Mouse (Mus musculus): Measurements from ENCODE around the gene Clasp1. TPM values are rescaled to one million over a fixed set of nuclear protein-coding genes. Genes with fewer than 3 reads are reported as not detected.

The Clasp1 gene
- polyA plus RNA-seq, 1 experiment from 2014 or later = 22.3 TPM

DNA sequence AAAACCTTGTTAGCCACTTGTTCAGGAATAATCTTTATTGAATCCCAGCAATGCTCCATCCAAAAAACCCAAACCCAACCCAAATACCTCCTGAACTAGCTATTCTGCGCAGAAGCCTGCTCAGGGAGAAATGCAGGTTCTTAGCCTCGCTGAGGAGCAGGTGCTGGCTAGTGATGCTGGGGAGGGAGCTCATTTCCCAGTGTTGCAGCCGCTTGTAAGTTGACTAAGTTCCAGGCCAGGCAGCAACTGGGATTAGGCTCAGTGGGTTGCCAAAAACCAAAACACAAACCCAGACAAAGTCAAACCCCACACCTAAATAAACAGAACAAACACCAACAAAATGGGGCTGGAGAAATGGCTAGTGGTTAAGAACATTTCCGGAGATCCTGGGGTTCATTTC is 20.4 kb downstream of the Clasp1 start:
- no peak overlapping the region for H3K9ac ChIP-seq
- H3K4me1 ChIP-seq = peaks cover 31% of the 10 kb centered on the region
- no peak overlapping the region for H3K4me2 ChIP-seq
- H3K27ac ChIP-seq = no peak overlapping the region
- H3K4me3 ChIP-seq = no peak overlapping the region
- H3K9me3 ChIP-seq (replicated peaks) = no peaks in the 10 kb centered on the region
- no peaks in the 10 kb centered on the region for H3K27me3 ChIP-seq (replicated peaks)
- WGBS (ENCODE audit: insufficient replicate concordance) = 82% methylated on average over 4 of the region's 4 CpGs
- no peak for ATAC-seq
- peaks cover 4% of the 10 kb centered on the region; the same call in 1 of the 2 replicates for H3K36me3 ChIP-seq

- ATAC-seq = peak; percentile 27; the same call in 1 of the 2 replicates
- H3K27me3 ChIP-seq (replicated peaks) = no peaks in the 10 kb centered on the region
- H3K9me3 ChIP-seq (replicated peaks) = no peaks in the 10 kb centered on the region
- WGBS (ENCODE audit: insufficient replicate concordance) = 68% methylated on average over 5 of the region's 5 CpGs
- H3K27ac ChIP-seq = no peak overlapping the region
- peaks cover 40% of the 10 kb centered on the region for H3K4me1 ChIP-seq
- no peak overlapping the region for H3K4me3 ChIP-seq
- peaks cover 6% of the 10 kb centered on the region; the same call in 1 of the 2 replicates for H3K36me3 ChIP-seq
- no peak overlapping the region for H3K9ac ChIP-seq
- no peak overlapping the region for H3K4me2 ChIP-seq
These were observed 22.0 kb downstream of the Clasp1 start for GRCm38 (mm10) chr1:118410824-118411223.

DNA sequence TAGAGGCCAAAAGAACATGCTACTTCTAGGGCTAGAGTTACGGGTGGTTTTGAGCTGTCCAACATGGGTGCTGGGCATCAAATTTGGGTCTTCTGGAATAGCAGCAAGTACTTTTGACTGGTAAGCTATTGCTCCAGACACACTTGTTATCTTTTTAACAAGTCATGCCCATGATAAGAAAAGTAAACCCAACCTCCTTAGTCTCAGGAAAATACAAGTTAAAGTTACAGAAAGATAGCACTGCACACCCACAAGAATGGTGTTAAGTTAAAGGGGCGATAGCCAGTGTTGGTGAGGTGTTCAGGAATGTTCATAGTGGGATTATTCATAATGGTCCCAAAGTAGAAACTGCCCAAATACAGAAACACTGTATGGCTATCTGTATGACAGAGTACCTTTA is 24.3 kb downstream of the Clasp1 start:
- Histone ChIP-seq H3K4me1 (peaks cover 64% of the 10 kb centered on the region), H3K4me3 (no peak overlapping the region), H3K27ac (peak overlapping the region; percentile 69), H3K36me3 (peaks cover 11% of the 10 kb centered on the region; the same call in 1 of the 2 replicates), H3K9me3 (replicated peaks) (no peaks in the 10 kb centered on the region), H3K9ac (no peak overlapping the region; the same call in 1 of the 2 replicates), H3K27me3 (replicated peaks) (no peaks in the 10 kb centered on the region), H3K4me2 (peak overlapping the region; percentile 46)
- WGBS (ENCODE audit: insufficient replicate concordance) = 58% methylated on average over 2 of the region's 2 CpGs
- ATAC-seq = peak; percentile 52; the same call in 1 of the 2 replicates

GRCm38 (mm10) chr1:118417047-118417730 is 28.3 kb downstream of the Clasp1 start:
- Histone ChIP-seq H3K27me3 (replicated peaks) (no peaks in the 10 kb centered on the region), H3K4me1 (peaks cover 87% of the 10 kb centered on the region), H3K4me2 (peak overlapping the region; percentile 58), H3K36me3 (peaks cover 34% of the 10 kb centered on the region), H3K9me3 (replicated peaks) (no peaks in the 10 kb centered on the region), H3K9ac (peak overlapping the region; percentile 37; the same call in 1 of the 2 replicates), H3K4me3 (0 out of 2 replicates have a peak overlapping the region, but pooled peaks have one; percentile 2), H3K27ac (peak overlapping the region; percentile 83)
- ATAC-seq = peak; percentile 83
- WGBS (ENCODE audit: insufficient replicate concordance) = 43% methylated on average over 9 of the region's 9 CpGs

DNA sequence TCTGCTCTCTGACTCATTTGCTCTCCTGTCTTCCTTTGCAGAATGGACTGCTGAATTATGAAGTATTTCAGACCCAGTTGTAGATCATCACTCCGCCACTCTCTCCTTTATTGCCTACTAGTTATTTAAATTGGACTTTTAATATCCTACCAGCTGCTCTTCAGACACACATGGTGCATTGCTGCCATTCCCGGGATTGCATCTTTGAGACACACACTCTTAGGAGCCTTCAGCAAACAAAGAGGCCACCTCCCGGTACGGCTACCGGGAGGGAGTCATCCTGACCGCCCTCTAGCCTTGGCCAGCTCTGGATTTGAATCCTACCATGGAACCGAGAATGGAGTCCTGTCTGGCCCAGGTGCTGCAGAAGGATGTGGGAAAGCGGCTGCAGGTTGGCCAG is 30.5 kb downstream of the Clasp1 start:
- peaks cover 50% of the 10 kb centered on the region for H3K36me3 ChIP-seq
- H3K9ac ChIP-seq = no peak overlapping the region
- 86% methylated on average over 8 of the region's 8 CpGs for WGBS (ENCODE audit: insufficient replicate concordance)
- H3K9me3 ChIP-seq (replicated peaks) = no peaks in the 10 kb centered on the region
- H3K4me1 ChIP-seq = peaks cover 90% of the 10 kb centered on the region
- no peak for ATAC-seq
- H3K4me3 ChIP-seq = no peak overlapping the region
- no peak overlapping the region for H3K4me2 ChIP-seq
- no peaks in the 10 kb centered on the region for H3K27me3 ChIP-seq (replicated peaks)
- no peak overlapping the region for H3K27ac ChIP-seq

DNA sequence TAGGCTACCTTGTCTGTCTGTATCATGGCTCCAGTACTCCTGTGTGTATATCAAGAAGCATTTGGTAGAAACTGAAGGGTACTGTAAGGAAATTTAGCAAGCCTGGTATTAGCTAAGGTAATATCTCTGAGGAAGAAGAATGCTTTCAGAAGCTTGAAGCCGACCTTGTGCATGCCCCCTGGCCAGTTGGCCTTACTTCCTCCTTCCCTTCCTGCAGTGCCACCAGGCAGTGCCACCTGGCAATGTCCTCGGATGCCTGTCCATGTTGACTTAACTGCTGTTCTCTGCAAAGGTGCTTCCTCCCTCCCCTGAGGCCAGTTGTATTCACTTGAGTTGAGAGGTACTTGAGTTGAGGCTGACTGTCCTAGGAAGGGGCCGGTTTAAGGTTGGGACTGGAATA is 32.3 kb downstream of the Clasp1 start:
- ATAC-seq = no peak
- no peak overlapping the region for H3K27ac ChIP-seq

GRCm38 (mm10) chr1:118422812-118423211 is 34.0 kb downstream of the Clasp1 start:
- H3K4me3 ChIP-seq = no peak overlapping the region
- H3K4me2 ChIP-seq = no peak overlapping the region
- no peaks in the 10 kb centered on the region for H3K9me3 ChIP-seq (replicated peaks)
- 0 out of 2 replicates have a peak overlapping the region, but pooled peaks have one; percentile 28 for H3K27ac ChIP-seq
- no peaks in the 10 kb centered on the region for H3K27me3 ChIP-seq (replicated peaks)
- H3K4me1 ChIP-seq = peaks cover 70% of the 10 kb centered on the region
- no peak overlapping the region for H3K9ac ChIP-seq
- H3K36me3 ChIP-seq = peaks cover 45% of the 10 kb centered on the region
- peak; percentile 20; the same call in 1 of the 2 replicates for ATAC-seq
- 61% methylated on average over 6 of the region's 6 CpGs for WGBS (ENCODE audit: insufficient replicate concordance)

More for the DNA sequence above, 32.3 kb downstream of the Clasp1 start:
- Histone ChIP-seq H3K27me3 (replicated peaks) (no peaks in the 10 kb centered on the region), H3K9ac (no peak overlapping the region), H3K4me3 (no peak overlapping the region), H3K4me1 (peaks cover 79% of the 10 kb centered on the region), H3K9me3 (replicated peaks) (no peaks in the 10 kb centered on the region), H3K36me3 (peaks cover 50% of the 10 kb centered on the region), H3K4me2 (no peak overlapping the region)
- WGBS (ENCODE audit: insufficient replicate concordance) = 69% methylated on average over 3 of the region's 3 CpGs

DNA sequence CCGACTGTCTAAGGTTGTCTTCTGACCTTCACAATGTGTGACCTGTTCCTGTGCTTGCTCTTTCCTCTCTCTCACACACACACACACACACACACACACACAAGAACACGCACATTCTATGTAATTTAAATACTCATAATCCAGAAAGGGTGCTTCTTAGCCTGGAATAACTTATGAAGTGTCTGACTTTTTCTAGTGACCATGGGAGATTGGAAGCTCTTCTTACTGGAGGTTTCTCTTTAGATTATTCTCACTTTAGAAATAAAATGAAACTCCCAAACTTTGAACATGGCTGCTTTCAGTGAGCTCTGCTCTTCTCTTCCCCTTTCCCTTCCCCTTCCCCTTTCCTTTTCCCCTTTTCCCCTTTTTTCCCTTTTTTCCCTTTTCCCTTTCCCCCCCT is 37.1 kb downstream of the Clasp1 start:
- no peak overlapping the region for H3K27ac ChIP-seq
- no peaks in the 10 kb centered on the region for H3K9me3 ChIP-seq (replicated peaks)
- 76% methylated on average over 2 of the region's 2 CpGs for WGBS (ENCODE audit: insufficient replicate concordance)
- H3K4me3 ChIP-seq = no peak overlapping the region
- peaks cover 29% of the 10 kb centered on the region for H3K36me3 ChIP-seq
- peaks cover 58% of the 10 kb centered on the region for H3K4me1 ChIP-seq
- no peak overlapping the region for H3K4me2 ChIP-seq
- no peak for ATAC-seq
- H3K27me3 ChIP-seq (replicated peaks) = no peaks in the 10 kb centered on the region
- H3K9ac ChIP-seq = no peak overlapping the region

GRCm38 (mm10) chr1:118428354-118429084 is 39.7 kb downstream of the Clasp1 start:
- Histone ChIP-seq H3K4me3 (no peak overlapping the region), H3K4me2 (no peak overlapping the region), H3K4me1 (peaks cover 36% of the 10 kb centered on the region), H3K9me3 (replicated peaks) (no peaks in the 10 kb centered on the region), H3K27ac (no peak overlapping the region), H3K36me3 (peaks cover 11% of the 10 kb centered on the region), H3K27me3 (replicated peaks) (no peaks in the 10 kb centered on the region), H3K9ac (no peak overlapping the region)
- 60% methylated on average over 6 of the region's 6 CpGs for WGBS (ENCODE audit: insufficient replicate concordance)
- peak; percentile 51 for ATAC-seq

DNA sequence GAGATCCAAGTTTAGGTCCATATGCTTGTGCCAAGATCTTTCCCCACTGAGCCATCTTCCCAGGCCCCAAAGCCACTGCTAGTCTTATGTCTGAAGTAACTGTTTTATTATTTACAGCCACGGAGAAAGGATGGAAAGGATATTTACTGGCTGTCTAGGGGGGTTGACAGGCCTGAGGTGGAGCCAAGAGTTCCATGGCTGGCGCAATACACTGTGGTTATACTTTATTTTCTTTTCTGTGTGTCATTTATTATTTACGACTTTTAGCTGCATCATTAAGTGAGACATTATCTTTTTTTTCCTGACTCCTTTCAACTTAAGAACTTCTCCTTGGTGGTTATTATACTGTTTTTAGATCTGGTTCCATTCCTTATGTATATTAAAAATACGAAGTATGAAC is 42.7 kb downstream of the Clasp1 start:
- ATAC-seq = no peak
- no peak overlapping the region for H3K4me3 ChIP-seq
- H3K36me3 ChIP-seq = peaks cover 5% of the 10 kb centered on the region; the same call in 1 of the 2 replicates
- no peaks in the 10 kb centered on the region for H3K9me3 ChIP-seq (replicated peaks)
- WGBS (ENCODE audit: insufficient replicate concordance) = 78% methylated on average over 4 of the region's 4 CpGs
- no peak overlapping the region for H3K9ac ChIP-seq
- H3K4me2 ChIP-seq = no peak overlapping the region
- peaks cover 33% of the 10 kb centered on the region for H3K4me1 ChIP-seq
- H3K27ac ChIP-seq = no peak overlapping the region
- H3K27me3 ChIP-seq (replicated peaks) = no peaks in the 10 kb centered on the region

- H3K4me3 ChIP-seq = no peak overlapping the region
- H3K27me3 ChIP-seq (replicated peaks) = no peaks in the 10 kb centered on the region
- 76% methylated on average over 10 of the region's 10 CpGs for WGBS (ENCODE audit: insufficient replicate concordance)
- no peak overlapping the region for H3K27ac ChIP-seq
- peaks cover 5% of the 10 kb centered on the region; the same call in 1 of the 2 replicates for H3K36me3 ChIP-seq
- H3K9me3 ChIP-seq (replicated peaks) = no peaks in the 10 kb centered on the region
- no peak overlapping the region for H3K4me2 ChIP-seq
- no peak overlapping the region for H3K9ac ChIP-seq
- H3K4me1 ChIP-seq = peaks cover 8% of the 10 kb centered on the region; the same call in 1 of the 2 replicates
- ATAC-seq = no peak
These were observed 46.2 kb downstream of the Clasp1 start for GRCm38 (mm10) chr1:118435001-118435473.

GRCm38 (mm10) chr1:118437856-118438255 is 49.0 kb downstream of the Clasp1 start:
- WGBS (ENCODE audit: insufficient replicate concordance) = 93% methylated on average over 4 of the region's 4 CpGs
- no peak for ATAC-seq
- Histone ChIP-seq H3K36me3 (peaks cover 14% of the 10 kb centered on the region), H3K4me3 (no peak overlapping the region), H3K27me3 (replicated peaks) (no peaks in the 10 kb centered on the region), H3K4me1 (peaks cover 8% of the 10 kb centered on the region), H3K9ac (no peak overlapping the region), H3K4me2 (no peak overlapping the region), H3K27ac (no peak overlapping the region), H3K9me3 (replicated peaks) (no peaks in the 10 kb centered on the region)
